Mouse (Mus musculus) urinary bladder, postnatal 4 days (tissue): ENCODE results near the gene Mpzl2.

Experiments
- DNase-seq, 2 experiments: peaks; one replicate each; pipeline ENCODE4 v3.0.0; 2021 to 2022; ENCODE audit warnings: low spot score in 2 of 2

The Mpzl2 gene

GRCm38 (mm10) chr9:45085741-45086690 is 46.4 kb downstream of the Mpzl2 start:
- DNase-seq = no peak

GRCm38 (mm10) chr9:45088040-45088439 is 48.4 kb downstream of the Mpzl2 start:
- no peak for DNase-seq

- DNase-seq = no peak
Observed at GRCm38 (mm10) chr9:45090811-45091210, 51.2 kb downstream of the Mpzl2 start.

GRCm38 (mm10) chr9:45092641-45093040 is 53.0 kb downstream of the Mpzl2 start:
- DNase-seq = no peak

- no peak for DNase-seq
Observed at GRCm38 (mm10) chr9:45095149-45095937, 55.7 kb downstream of the Mpzl2 start.

GRCm38 (mm10) chr9:45097877-45098276 is 58.3 kb downstream of the Mpzl2 start:
- no peak for DNase-seq

- DNase-seq = no peak
Observed at GRCm38 (mm10) chr9:45098426-45098825, 58.8 kb downstream of the Mpzl2 start.

- no peak for DNase-seq
Observed at GRCm38 (mm10) chr9:45102528-45102927, 62.9 kb downstream of the Mpzl2 start.

- no peak for DNase-seq
Observed at GRCm38 (mm10) chr9:45103211-45103979, 63.8 kb downstream of the Mpzl2 start.
